ENCODE assay signal across 15 mouse cellular contexts in the genomic region with DNA sequence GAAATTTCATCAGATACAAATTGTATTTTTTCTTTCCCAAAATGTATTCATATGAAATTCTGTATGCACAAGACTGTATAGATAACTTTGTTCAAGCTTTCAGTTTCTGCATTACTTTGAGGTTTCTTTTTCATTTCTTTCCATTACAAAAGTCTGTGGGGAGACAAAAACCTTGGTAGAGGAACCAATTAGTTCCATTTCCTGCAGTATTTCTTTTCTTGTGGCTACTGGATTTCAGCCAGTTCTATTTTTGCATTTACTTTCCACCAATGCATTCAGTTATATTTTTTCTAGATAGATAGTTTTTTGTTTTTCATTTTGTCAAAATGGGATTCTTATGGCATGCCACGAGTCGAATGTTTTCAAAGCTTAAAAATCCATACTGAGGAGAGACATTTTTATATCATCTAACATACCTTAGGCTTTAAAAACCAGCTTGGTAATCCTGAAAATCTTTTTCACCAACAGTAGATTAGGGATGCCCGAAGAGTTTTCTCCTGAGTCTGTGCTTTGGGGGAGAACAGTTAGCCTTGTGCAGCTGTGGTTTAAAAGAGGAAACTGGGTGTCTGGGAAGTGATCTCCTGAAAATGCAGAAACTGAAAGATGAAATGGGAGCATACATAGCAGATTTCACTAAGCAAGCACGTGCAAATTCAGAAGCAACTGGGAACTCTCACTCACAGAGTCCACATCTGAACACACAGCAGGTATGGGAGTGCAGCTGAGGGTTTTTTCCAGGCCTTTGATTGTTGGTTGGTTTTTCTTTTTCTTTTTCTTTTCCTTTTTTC.
DNase-seq lines count a peak whose midpoint lies in the region; ATAC-seq lines count a peak whose summit lies in the region.
"Had no signal": no experiment of that assay in that cellular context is flagged by ENCODE, and none has a peak within 500 bp of the region (broad histone marks: within the 10 kb centered on the region; RNA-seq: fewer than 3 reads in every experiment).

No protein-coding gene starts in this region.

- H3K4me1 ChIP-seq in heart, embryonic 11.5 days (ENCODE audit: control insufficient read depth, insufficient read depth, low read length): no peaks in the 10 kb centered on the region

- no peak overlapping the region for H3K27ac ChIP-seq in heart, embryonic 11.5 days (ENCODE audit: low read depth, low read length)
- H3K27ac ChIP-seq: midbrain, embryonic 13.5 days had no signal

- no peaks in the 10 kb centered on the region for H3K9me3 ChIP-seq in heart, embryonic 11.5 days (replicated peaks; ENCODE audit: control insufficient read depth, low read length)
- H3K9me3 ChIP-seq: midbrain, embryonic 13.5 days had no signal

- no peak overlapping the region for H3K9ac ChIP-seq in heart, embryonic 11.5 days (ENCODE audit: low read depth, low read length)
- H3K9ac ChIP-seq: midbrain, embryonic 13.5 days had no signal

- no peak for ATAC-seq in heart, embryonic 11.5 days (replicated peaks; ENCODE audit: insufficient number of reproducible peaks, low FRiP score, low TSS enrichment)
- ATAC-seq in hematopoietic stem cell, adult 5-6 weeks (replicated peaks in 1 of 2; ENCODE audit: insufficient read depth in 1 of 2, low FRiP score in 2 of 2, low TSS enrichment in 1 of 2, low read depth in 1 of 2, poor library complexity in 2 of 2, severe bottlenecking in 2 of 2): peak; percentile 68 to 91
- ATAC-seq: midbrain, embryonic 13.5 days had no signal

- H3K4me3 ChIP-seq in heart, embryonic 11.5 days (ENCODE audit: low read depth, low read length): no peak overlapping the region
- H3K4me3 ChIP-seq: erythroblast, embryonic 14.5 days; midbrain, embryonic 13.5 days had no signal

- H3K27me3 ChIP-seq in heart, embryonic 11.5 days (ENCODE audit: control insufficient read depth, insufficient read depth, low read length): no peaks in the 10 kb centered on the region
- H3K27me3 ChIP-seq: midbrain, embryonic 13.5 days had no signal

- H3K4me2 ChIP-seq in heart, embryonic 11.5 days: no peak overlapping the region
- H3K4me2 ChIP-seq: midbrain, embryonic 13.5 days had no signal

- no peaks in the 10 kb centered on the region for H3K36me3 ChIP-seq in heart, embryonic 11.5 days (ENCODE audit: control insufficient read depth, insufficient read depth, low read length)
- H3K36me3 ChIP-seq: midbrain, embryonic 13.5 days had no signal

- 79% methylated on average over 4 of the region's 4 CpGs for WGBS in heart, embryonic 11.5 days (ENCODE audit: insufficient replicate concordance)

- peak; percentile 4 for DNase-seq in heart, adult 8-10 months (ENCODE audit: low spot score)
- DNase-seq in 3T3-L1 (ENCODE audit: low read depth, low spot score) (peak; percentile 16), MN1 (ENCODE audit: low spot score) (no peak)
- peak; percentile 25 for DNase-seq in CD4-positive, CD25-positive, alpha-beta regulatory T cell, adult 2 months (ENCODE audit: low read depth, low spot score)
- no peak for DNase-seq in thymus, postnatal 14 days
- no peak for DNase-seq in layer of hippocampus, adult 9-11 months
- DNase-seq: cerebellum, postnatal 14 days; kidney, adult 9 months; liver; lung, postnatal 10 days; right cerebral cortex, postnatal 4 days had no signal

Comparison
In these comparisons a context has a peak if more than half of its experiments do, and no peak if none do; other contexts are left out.
1. DNase-seq: peak in heart, adult 8-10 months (single experiment), 3T3-L1 (single experiment) and CD4-positive, CD25-positive, alpha-beta regulatory T cell, adult 2 months (single experiment); none in MN1 (single experiment), thymus, postnatal 14 days (single experiment) and layer of hippocampus, adult 9-11 months (single experiment).